Mouse (Mus musculus): ENCODE results near the gene Bnc1. TPM values are rescaled to one million over a fixed set of nuclear protein-coding genes. Genes with fewer than 3 reads are reported as not detected.
A peak's percentile ranks its signal among the peaks of the same experiment; 100 is the strongest.

Bnc1 gene
- polyA plus RNA-seq (2015; fragmentation: Nextera tagmentation; extraction: Ambion mirVana): 0.76 and 0.93 TPM in 2 replicates

- H3K9me3 ChIP-seq (ENCODE audit: control insufficient read depth): no peaks in the 10 kb centered on the region
- no peaks in the 10 kb centered on the region for H3K36me3 ChIP-seq (ENCODE audit: control insufficient read depth, insufficient read depth)
- H3K27me3 ChIP-seq (replicated peaks; ENCODE audit: control insufficient read depth, insufficient read depth, low read length): peaks cover 60% of the 10 kb centered on the region
- WGBS: 2% methylated on average over 100 of the region's 105 CpGs
- no peak within 1 kb of the TSS for H3K27ac ChIP-seq (ENCODE audit: low read depth, low read length)
- H3K4me1 ChIP-seq (replicated peaks; ENCODE audit: control insufficient read depth, insufficient read depth, low read length): no peaks in the 10 kb centered on the region
- peak within 1 kb of the TSS; percentile 34; the same call in 1 of the 2 replicates for H3K9ac ChIP-seq (ENCODE audit: low read depth, low read length)
- peak within 1 kb of the TSS; percentile 93 for H3K4me2 ChIP-seq (replicated peaks; ENCODE audit: low read depth)
- peak within 1 kb of the TSS; percentile 55 for H3K4me3 ChIP-seq (ENCODE audit: low read depth, low read length)
- ATAC-seq: 0 out of 2 replicates have a peak, but pooled peaks have one; percentile 33
- TF ChIP-seq CTCF (IDR thresholded peaks at IDR 0.05; ENCODE audit: low read depth): no peak
Measured at GRCm38 (mm10) chr7:81992131-81993061, at the start of gene Bnc1. TSS of gene Bnc1 (minus strand) at chr7:81992292.

DNA sequence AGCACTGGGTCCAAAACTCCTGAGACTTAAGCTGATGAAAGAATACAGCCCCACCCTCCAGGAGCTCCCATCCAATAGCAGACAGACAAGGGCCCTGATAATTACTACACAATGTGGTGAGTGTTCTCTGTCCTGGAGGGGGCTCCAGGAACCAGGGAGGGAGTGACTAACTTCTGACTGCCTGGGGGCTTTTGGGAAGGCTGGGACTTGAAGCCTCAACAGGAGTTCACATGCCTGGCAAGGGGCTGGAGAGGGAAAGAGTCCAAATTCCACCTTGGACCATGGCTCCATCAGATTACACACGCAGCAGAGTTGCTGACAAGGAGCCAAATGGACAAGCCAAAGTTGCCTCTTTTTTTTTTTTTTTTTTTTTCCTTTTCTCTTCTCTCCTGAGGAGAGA is 41.3 kb upstream of the Bnc1 start:
- H3K4me1 ChIP-seq (replicated peaks; ENCODE audit: control insufficient read depth, insufficient read depth, low read length): no peaks in the 10 kb centered on the region
- no peak for TF ChIP-seq CTCF (IDR thresholded peaks at IDR 0.05; ENCODE audit: low read depth)
- no peak overlapping the region for H3K4me3 ChIP-seq (ENCODE audit: low read depth, low read length)
- no peak overlapping the region for H3K4me2 ChIP-seq (replicated peaks; ENCODE audit: low read depth)
- 50% methylated on average over 1 of the region's 1 CpGs for WGBS
- H3K27me3 ChIP-seq (replicated peaks; ENCODE audit: control insufficient read depth, insufficient read depth, low read length): no peaks in the 10 kb centered on the region
- H3K36me3 ChIP-seq (ENCODE audit: control insufficient read depth, insufficient read depth): no peaks in the 10 kb centered on the region
- H3K27ac ChIP-seq (ENCODE audit: low read depth, low read length): no peak overlapping the region
- ATAC-seq: no peak
- no peak overlapping the region for H3K9ac ChIP-seq (ENCODE audit: low read depth, low read length)
- H3K9me3 ChIP-seq (ENCODE audit: control insufficient read depth): no peaks in the 10 kb centered on the region

- Histone ChIP-seq H3K4me1 (replicated peaks; ENCODE audit: control insufficient read depth, insufficient read depth, low read length) (no peaks in the 10 kb centered on the region), H3K4me2 (replicated peaks; ENCODE audit: low read depth) (no peak overlapping the region), H3K9ac (ENCODE audit: low read depth, low read length) (no peak overlapping the region), H3K4me3 (ENCODE audit: low read depth, low read length) (no peak overlapping the region), H3K36me3 (ENCODE audit: control insufficient read depth, insufficient read depth) (no peaks in the 10 kb centered on the region), H3K27me3 (replicated peaks; ENCODE audit: control insufficient read depth, insufficient read depth, low read length) (no peaks in the 10 kb centered on the region), H3K9me3 (ENCODE audit: control insufficient read depth) (no peaks in the 10 kb centered on the region), H3K27ac (ENCODE audit: low read depth, low read length) (no peak overlapping the region)
- TF ChIP-seq CTCF (IDR thresholded peaks at IDR 0.05; ENCODE audit: low read depth): no peak
- WGBS: 63% methylated on average over 9 of the region's 9 CpGs
- ATAC-seq: no peak
Measured at GRCm38 (mm10) chr7:82029666-82030065, 37.6 kb upstream of the Bnc1 start.

- 47% methylated on average over 2 of the region's 2 CpGs for WGBS
- TF ChIP-seq CTCF (IDR thresholded peaks at IDR 0.05; ENCODE audit: low read depth): no peak
- no peak for ATAC-seq
- no peaks in the 10 kb centered on the region for H3K9me3 ChIP-seq (ENCODE audit: control insufficient read depth)
- no peaks in the 10 kb centered on the region for H3K27me3 ChIP-seq (replicated peaks; ENCODE audit: control insufficient read depth, insufficient read depth, low read length)
- no peaks in the 10 kb centered on the region for H3K4me1 ChIP-seq (replicated peaks; ENCODE audit: control insufficient read depth, insufficient read depth, low read length)
- H3K27ac ChIP-seq (ENCODE audit: low read depth, low read length): no peak overlapping the region
- no peak overlapping the region for H3K9ac ChIP-seq (ENCODE audit: low read depth, low read length)
- no peaks in the 10 kb centered on the region for H3K36me3 ChIP-seq (ENCODE audit: control insufficient read depth, insufficient read depth)
- H3K4me2 ChIP-seq (replicated peaks; ENCODE audit: low read depth): no peak overlapping the region
- H3K4me3 ChIP-seq (ENCODE audit: low read depth, low read length): no peak overlapping the region
Measured at GRCm38 (mm10) chr7:82025802-82026201, 33.7 kb upstream of the Bnc1 start.

DNA sequence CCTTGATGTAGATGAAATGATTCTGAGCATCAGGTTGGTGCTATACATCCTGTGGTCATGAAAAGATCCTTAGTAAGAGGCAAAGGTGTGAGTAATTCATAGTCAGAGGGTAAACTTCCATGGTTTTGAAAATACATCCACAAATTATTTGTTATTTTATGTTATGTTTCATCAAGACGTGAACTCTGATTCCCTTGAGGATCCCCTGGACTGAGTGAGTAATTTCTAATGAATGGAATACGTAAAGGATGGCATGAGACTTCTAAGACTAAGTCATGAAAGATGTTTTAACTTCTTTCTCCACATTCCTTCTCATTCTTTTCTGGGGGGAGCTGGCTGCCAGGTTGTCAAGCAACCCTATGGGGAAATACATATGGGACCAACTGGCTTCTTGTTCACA is 31.6 kb upstream of the Bnc1 start:
- WGBS: 88% methylated on average over 2 of the region's 2 CpGs

GRCm38 (mm10) chr7:82022404-82022803 is 30.3 kb upstream of the Bnc1 start:
- no peaks in the 10 kb centered on the region for H3K9me3 ChIP-seq (ENCODE audit: control insufficient read depth)
- 97% methylated on average over 1 of the region's 1 CpGs for WGBS

More for the DNA sequence above, 31.6 kb upstream of the Bnc1 start:
- Histone ChIP-seq H3K36me3 (ENCODE audit: control insufficient read depth, insufficient read depth) (no peaks in the 10 kb centered on the region), H3K9ac (ENCODE audit: low read depth, low read length) (no peak overlapping the region), H3K9me3 (ENCODE audit: control insufficient read depth) (no peaks in the 10 kb centered on the region), H3K4me1 (replicated peaks; ENCODE audit: control insufficient read depth, insufficient read depth, low read length) (no peaks in the 10 kb centered on the region), H3K4me2 (replicated peaks; ENCODE audit: low read depth) (no peak overlapping the region), H3K27me3 (replicated peaks; ENCODE audit: control insufficient read depth, insufficient read depth, low read length) (no peaks in the 10 kb centered on the region), H3K27ac (ENCODE audit: low read depth, low read length) (no peak overlapping the region), H3K4me3 (ENCODE audit: low read depth, low read length) (no peak overlapping the region)
- TF ChIP-seq CTCF (IDR thresholded peaks at IDR 0.05; ENCODE audit: low read depth): no peak
- ATAC-seq: no peak

More at GRCm38 (mm10) chr7:82022404-82022803, 30.3 kb upstream of the Bnc1 start:
- Histone ChIP-seq H3K9ac (ENCODE audit: low read depth, low read length) (no peak overlapping the region), H3K4me3 (ENCODE audit: low read depth, low read length) (no peak overlapping the region), H3K4me1 (replicated peaks; ENCODE audit: control insufficient read depth, insufficient read depth, low read length) (no peaks in the 10 kb centered on the region), H3K27me3 (replicated peaks; ENCODE audit: control insufficient read depth, insufficient read depth, low read length) (no peaks in the 10 kb centered on the region), H3K4me2 (replicated peaks; ENCODE audit: low read depth) (no peak overlapping the region), H3K36me3 (ENCODE audit: control insufficient read depth, insufficient read depth) (no peaks in the 10 kb centered on the region), H3K27ac (ENCODE audit: low read depth, low read length) (no peak overlapping the region)
- ATAC-seq: no peak
- no peak for TF ChIP-seq CTCF (IDR thresholded peaks at IDR 0.05; ENCODE audit: low read depth)
